Mouse (Mus musculus): ENCODE results near the gene Pds5b. TPM values are rescaled to one million over a fixed set of nuclear protein-coding genes. Genes with fewer than 3 reads are reported as not detected.
"Not testable (repeated sequence)": the region's sequence is repeated elsewhere in the genome, so short reads cannot be mapped to it uniquely, and the experiment has no call there.

Pds5b gene
- total and polyA plus RNA-seq, 2 experiments from 2014 or later = 17.2 to 50.0 TPM

GRCm38 (mm10) chr5:150668731-150669130 lies 4.8 kb upstream of the Pds5b start:
- ATAC-seq = no peak
- DNase-seq = no peak
- H3K9me3 ChIP-seq (ENCODE audit: low read length) = no peaks in the 10 kb centered on the region
- H3K4me1 ChIP-seq (ENCODE audit: insufficient read depth) = no peaks in the 10 kb centered on the region
- TF ChIP-seq CTCF (IDR thresholded peaks at IDR 0.05; ENCODE audit: low read depth) = no peak
- H3K4me2 ChIP-seq (ENCODE audit: low read depth) = no peak overlapping the region
- 62% methylated on average over 4 of the region's 4 CpGs for WGBS
- no peak overlapping the region for H3K9ac ChIP-seq
- H3K27me3 ChIP-seq (ENCODE audit: insufficient read depth, low read length) = no peaks in the 10 kb centered on the region
- no peak overlapping the region for H3K27ac ChIP-seq (ENCODE audit: low read depth, low read length)
- no peak overlapping the region for H3K4me3 ChIP-seq (ENCODE audit: low read depth, low read length)
- no peaks in the 10 kb centered on the region for H3K36me3 ChIP-seq (ENCODE audit: insufficient read depth)

DNA sequence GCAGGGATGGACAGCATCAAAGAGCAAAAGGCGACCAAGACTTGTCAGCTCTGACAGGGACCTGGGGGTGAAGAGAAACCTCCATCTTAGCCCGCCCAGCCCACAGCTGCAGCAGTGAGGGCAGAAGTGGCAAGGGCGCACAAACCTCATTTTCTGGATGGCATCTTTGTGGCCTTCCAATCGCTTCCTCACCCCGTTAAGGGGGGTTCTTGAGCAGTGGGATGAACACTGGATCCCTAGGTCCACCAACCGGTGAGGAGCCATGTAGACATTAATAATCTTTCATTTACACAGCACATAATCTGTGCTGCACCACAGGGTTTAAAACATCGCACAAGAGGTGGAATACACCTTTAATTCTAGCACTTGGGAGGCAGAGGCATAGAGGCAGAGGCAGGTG lies 1.2 kb upstream of the Pds5b start:
- Histone ChIP-seq H3K4me3 (ENCODE audit: low read depth, low read length) (no peak overlapping the region), H3K4me2 (ENCODE audit: low read depth) (no peak overlapping the region), H3K36me3 (ENCODE audit: insufficient read depth) (no peaks in the 10 kb centered on the region), H3K9ac (no peak overlapping the region), H3K4me1 (ENCODE audit: insufficient read depth) (0 out of 2 replicates have a peak, but pooled peaks cover 6% of the 10 kb centered on the region), H3K27me3 (ENCODE audit: insufficient read depth, low read length) (no peaks in the 10 kb centered on the region), H3K9me3 (ENCODE audit: low read length) (no peaks in the 10 kb centered on the region), H3K27ac (ENCODE audit: low read depth, low read length) (no peak overlapping the region)
- TF ChIP-seq CTCF (IDR thresholded peaks at IDR 0.05; ENCODE audit: low read depth) = no peak
- DNase-seq (no peak), ATAC-seq (no peak)
- 92% methylated on average over 7 of the region's 7 CpGs for whole genome bisulfite sequencing

DNA sequence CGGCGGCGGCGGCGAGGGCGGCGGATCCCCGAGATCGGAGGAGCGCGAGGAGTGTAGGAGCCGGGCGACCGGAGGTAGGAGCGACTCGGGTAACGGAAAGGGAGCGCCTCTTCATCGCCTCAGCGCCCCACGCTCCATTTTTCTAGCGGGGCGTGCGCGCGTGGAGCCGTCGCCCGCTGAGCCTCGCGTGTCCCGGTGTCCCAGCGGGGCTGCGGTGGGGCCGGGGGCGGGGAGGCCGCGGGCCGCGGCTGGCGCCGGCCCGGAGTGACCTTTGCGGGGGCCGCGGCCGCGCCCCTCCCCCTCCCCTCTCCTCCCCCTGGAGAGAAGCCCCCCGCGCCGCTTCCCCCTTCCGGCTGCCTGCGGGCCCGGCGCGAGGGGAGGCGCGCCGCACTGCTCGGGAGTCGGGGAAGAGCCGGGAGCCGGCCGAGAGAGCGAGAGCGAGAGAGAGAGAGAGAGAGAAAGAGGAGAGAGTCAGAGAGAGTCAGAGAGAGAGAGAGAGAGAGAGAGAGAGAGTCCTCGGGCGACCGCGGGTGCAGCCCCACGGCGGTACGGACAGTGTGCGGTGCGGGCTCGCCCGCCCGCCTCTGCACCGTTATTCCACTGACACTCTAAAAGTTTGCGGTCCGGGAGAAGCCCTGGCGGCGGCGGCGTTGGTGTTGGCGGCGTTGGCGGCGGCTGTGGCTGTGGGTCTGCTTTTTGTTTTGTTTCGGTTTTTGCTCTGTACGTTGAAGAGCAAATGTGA lies 512 bp downstream of the Pds5b start:
- H3K4me2 ChIP-seq (ENCODE audit: low read depth) = peak overlapping the region; percentile 58
- peak overlapping the region; percentile 87 for H3K4me3 ChIP-seq (ENCODE audit: low read depth, low read length)
- H3K9ac ChIP-seq = peak overlapping the region; percentile 80
- peak; percentile 50 for DNase-seq
- no peak for TF ChIP-seq CTCF (IDR thresholded peaks at IDR 0.05; ENCODE audit: low read depth)
- H3K36me3 ChIP-seq (ENCODE audit: insufficient read depth) = no peaks in the 10 kb centered on the region
- H3K9me3 ChIP-seq (ENCODE audit: low read length) = no peaks in the 10 kb centered on the region
- H3K4me1 ChIP-seq (ENCODE audit: insufficient read depth) = 0 out of 2 replicates have a peak, but pooled peaks cover 6% of the 10 kb centered on the region
- H3K27me3 ChIP-seq (ENCODE audit: insufficient read depth, low read length) = no peaks in the 10 kb centered on the region
- 3% methylated on average over 51 of the region's 91 CpGs for WGBS
- ATAC-seq = peak; percentile 46
- peak overlapping the region; percentile 92 for H3K27ac ChIP-seq (ENCODE audit: low read depth, low read length)

DNA sequence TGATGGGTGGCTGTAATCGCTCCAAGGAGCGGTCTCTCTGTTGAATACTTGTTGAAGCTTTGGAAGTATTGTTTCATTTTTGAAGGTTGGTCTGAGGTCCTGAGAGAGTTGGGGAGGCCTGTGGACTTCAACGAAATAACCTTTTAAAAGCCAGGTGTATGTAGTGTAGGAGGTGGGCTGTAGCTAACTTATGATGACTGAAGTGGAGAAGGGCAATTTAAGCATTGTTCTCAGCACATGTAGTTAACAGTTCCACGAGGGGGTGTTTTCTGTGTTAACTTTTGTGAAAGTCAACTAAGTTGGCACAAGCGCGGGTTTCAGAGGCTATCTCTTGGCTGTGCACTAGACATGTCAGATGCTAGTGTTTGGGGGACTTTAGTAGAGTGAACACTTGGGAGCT lies 1.3 kb downstream of the Pds5b start:
- no peak for TF ChIP-seq CTCF (IDR thresholded peaks at IDR 0.05; ENCODE audit: low read depth)
- H3K36me3 ChIP-seq (ENCODE audit: insufficient read depth) = no peaks in the 10 kb centered on the region
- peak overlapping the region; percentile 87 for H3K4me3 ChIP-seq (ENCODE audit: low read depth, low read length)
- H3K9me3 ChIP-seq (ENCODE audit: low read length) = no peaks in the 10 kb centered on the region
- DNase-seq (no peak), ATAC-seq (no peak)
- no peak overlapping the region; the same call in 1 of the 2 replicates for H3K9ac ChIP-seq
- peak overlapping the region; percentile 58 for H3K4me2 ChIP-seq (ENCODE audit: low read depth)
- H3K27me3 ChIP-seq (ENCODE audit: insufficient read depth, low read length) = no peaks in the 10 kb centered on the region
- WGBS = 50% methylated on average over 6 of the region's 6 CpGs
- 0 out of 2 replicates have a peak, but pooled peaks cover 6% of the 10 kb centered on the region for H3K4me1 ChIP-seq (ENCODE audit: insufficient read depth)
- H3K27ac ChIP-seq (ENCODE audit: low read depth, low read length) = no peak overlapping the region

GRCm38 (mm10) chr5:150682862-150683261 lies 9.3 kb downstream of the Pds5b start:
- H3K27ac ChIP-seq (ENCODE audit: low read depth, low read length); H3K36me3 ChIP-seq (ENCODE audit: insufficient read depth); H3K4me3 ChIP-seq (ENCODE audit: low read depth, low read length); H3K27me3 ChIP-seq (ENCODE audit: insufficient read depth, low read length); H3K9ac ChIP-seq; H3K9me3 ChIP-seq (ENCODE audit: low read length); ATAC-seq; DNase-seq; H3K4me2 ChIP-seq (ENCODE audit: low read depth); H3K4me1 ChIP-seq (ENCODE audit: insufficient read depth): not testable (repeated sequence)
- 95% methylated on average over 6 of the region's 6 CpGs for WGBS

DNA sequence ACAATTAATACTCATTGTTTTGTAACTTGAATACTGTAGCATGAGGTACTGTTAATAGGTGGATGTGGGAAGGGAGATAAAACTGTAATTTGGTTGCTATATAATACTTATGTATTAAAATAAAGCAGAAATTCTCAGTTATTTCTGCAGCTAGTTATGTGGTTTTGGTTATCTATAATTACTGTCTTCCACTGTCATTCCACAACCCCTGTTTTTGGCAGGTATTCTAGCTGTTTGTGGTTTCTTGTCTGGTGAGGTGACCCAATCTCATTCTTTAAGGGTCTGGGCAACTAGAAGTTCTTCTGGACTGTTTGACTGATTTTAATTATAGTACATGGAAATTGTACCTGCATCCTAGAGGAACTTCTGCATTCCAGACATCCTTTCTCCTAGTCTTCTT lies 17.1 kb downstream of the Pds5b start:
- H3K27me3 ChIP-seq (ENCODE audit: insufficient read depth, low read length) = no peaks in the 10 kb centered on the region
- DNase-seq = no peak
- TF ChIP-seq CTCF (IDR thresholded peaks at IDR 0.05; ENCODE audit: low read depth) = no peak
- no peaks in the 10 kb centered on the region for H3K4me1 ChIP-seq (ENCODE audit: insufficient read depth)
- no peak for ATAC-seq
- H3K27ac ChIP-seq (ENCODE audit: low read depth, low read length) = no peak overlapping the region
- H3K4me3 ChIP-seq (ENCODE audit: low read depth, low read length) = no peak overlapping the region
- no peak overlapping the region for H3K9ac ChIP-seq
- H3K9me3 ChIP-seq (ENCODE audit: low read length) = no peaks in the 10 kb centered on the region
- no peaks in the 10 kb centered on the region; the same call in 1 of the 2 replicates for H3K36me3 ChIP-seq (ENCODE audit: insufficient read depth)
- H3K4me2 ChIP-seq (ENCODE audit: low read depth) = no peak overlapping the region

DNA sequence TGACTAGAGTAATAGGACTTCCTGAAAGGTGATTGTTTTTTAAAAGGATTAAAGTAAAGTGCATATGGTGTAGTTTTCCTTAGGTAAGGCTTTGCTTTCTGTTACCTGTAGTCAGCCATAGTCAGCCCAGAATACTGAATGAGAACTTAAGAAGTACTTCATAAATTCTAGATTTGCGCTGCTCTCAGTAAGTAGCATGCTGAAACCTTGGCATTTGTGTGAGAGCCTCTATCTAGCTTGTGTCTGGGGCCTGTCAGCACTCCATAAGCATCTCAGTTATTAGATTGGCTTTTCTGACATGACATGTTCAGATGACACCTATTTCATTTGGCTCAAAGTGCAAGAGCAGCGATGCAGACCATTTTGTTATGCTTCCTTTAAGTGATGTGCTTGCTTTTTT lies 19.7 kb downstream of the Pds5b start:
- Histone ChIP-seq H3K9me3 (ENCODE audit: low read length) (no peaks in the 10 kb centered on the region), H3K4me2 (ENCODE audit: low read depth) (no peak overlapping the region), H3K27me3 (ENCODE audit: insufficient read depth, low read length) (no peaks in the 10 kb centered on the region), H3K36me3 (ENCODE audit: insufficient read depth) (no peaks in the 10 kb centered on the region; the same call in 1 of the 2 replicates), H3K27ac (ENCODE audit: low read depth, low read length) (no peak overlapping the region), H3K9ac (no peak overlapping the region), H3K4me3 (ENCODE audit: low read depth, low read length) (no peak overlapping the region), H3K4me1 (ENCODE audit: insufficient read depth) (no peaks in the 10 kb centered on the region)
- 94% methylated on average over 2 of the region's 2 CpGs for WGBS
- no peak for ATAC-seq
- no peak for TF ChIP-seq CTCF (IDR thresholded peaks at IDR 0.05; ENCODE audit: low read depth)
- no peak for DNase-seq
